Mouse (Mus musculus) CH12.LX (cell line): ENCODE measurements at regions not wholly inside any gene's neighbourhood (a gene's known extent, or its start where the extent isn't known, plus 50 kb on each side); places are given as distances from the start of the nearest gene placed in this dataset.

Source experiments
- DNase-seq: peaks from one replicate; pipeline ENCODE4 v3.0.0-alpha.2; 2013; ENCODE audit errors: extremely low read depth
- H3K27ac ChIP-seq: 2 replicates; pipeline ENCODE4 v1.5.1; 2012; ENCODE audit warnings: low read depth, mild to moderate bottlenecking, control low read depth, moderate library complexity; ENCODE audit not compliant: insufficient read depth
- H3K27me3 ChIP-seq: replicated peaks from 2 replicates; pipeline ENCODE3; 2012; ENCODE audit warnings: inconsistent platforms
- H3K36me3 ChIP-seq, 2 experiments: replicated peaks in 1 of 2; 2 replicates each; pipeline versions ENCODE3 to v1.6.1; 2012; ENCODE audit warnings: inconsistent platforms in 1 of 2, low read length in 1 of 2, mild to moderate bottlenecking in 1 of 2, mixed read lengths in 1 of 2, moderate library complexity in 1 of 2; ENCODE audit not compliant: control insufficient read depth in 1 of 2, insufficient read depth in 1 of 2
- H3K4me1 ChIP-seq, 2 experiments: 2 replicates each; pipeline ENCODE4 v1.6.1; 2012; ENCODE audit warnings: inconsistent platforms in 1 of 2, moderate library complexity in 1 of 2; ENCODE audit not compliant: insufficient read depth in 2 of 2, control insufficient read depth in 1 of 2
- H3K4me2 ChIP-seq: 2 replicates; pipeline ENCODE4 v1.6.1; 2012; ENCODE audit warnings: low read depth, mild to moderate bottlenecking, control low read depth; ENCODE audit not compliant: poor library complexity, insufficient read depth, severe bottlenecking
- H3K4me3 ChIP-seq, 3 experiments: fragments of 150-350 bp in 1 of 3; sonication (generic) in 1 of 3; replicated peaks in 1 of 3; 2 replicates each; pipeline versions ENCODE3 to v1.5.1; 2011 to 2012; ENCODE audit warnings: low read depth in 2 of 3, low read length in 2 of 3, mild to moderate bottlenecking in 2 of 3, moderate library complexity in 2 of 3, control low read depth in 1 of 3, improper control_type of control experiment in 1 of 3, inconsistent platforms in 1 of 3, mixed read lengths in 1 of 3; ENCODE audit not compliant: poor library complexity in 1 of 3
- H3K79me2 ChIP-seq: replicated peaks from 2 replicates; pipeline ENCODE4 v1.6.1; 2012; ENCODE audit warnings: mild to moderate bottlenecking, moderate library complexity; ENCODE audit not compliant: control insufficient read depth, poor library complexity, insufficient read depth, severe bottlenecking; ENCODE audit errors: extremely low read depth
- H3K9ac ChIP-seq: 2 replicates; pipeline ENCODE4 v1.6.1; 2012; ENCODE audit warnings: low read depth, mild to moderate bottlenecking, control low read depth, moderate library complexity; ENCODE audit not compliant: insufficient read depth
- H3K9me3 ChIP-seq: replicated peaks from 2 replicates; pipeline ENCODE3; 2012; ENCODE audit warnings: low read length, inconsistent platforms, mixed read lengths
- CHD1 ChIP-seq: IDR thresholded peaks from 2 replicates; pipeline ENCODE4 v1.6.1; 2012; ENCODE audit warnings: low read depth, low read length, improper control_type of control experiment, inconsistent platforms
- CHD2 ChIP-seq: IDR thresholded peaks from 2 replicates; pipeline ENCODE4 v1.6.1; 2011; ENCODE audit warnings: low read length, improper control_type of control experiment
- ELF1 ChIP-seq: IDR thresholded peaks from 2 replicates; pipeline ENCODE4 v1.6.1; 2014; ENCODE audit warnings: low read depth, mild to moderate bottlenecking, inconsistent platforms, low read length, improper control_type of control experiment
- EP300 ChIP-seq: IDR thresholded peaks from 2 replicates; pipeline ENCODE4 v1.6.1; 2011; ENCODE audit warnings: low read length, improper control_type of control experiment
- GABPA ChIP-seq: IDR thresholded peaks from 2 replicates; pipeline ENCODE4 v1.6.1; 2012; ENCODE audit warnings: low read depth, low read length, improper control_type of control experiment, inconsistent platforms; ENCODE audit not compliant: insufficient replicate concordance
- IRF4 ChIP-seq: IDR thresholded peaks from 2 replicates; pipeline ENCODE4 v1.6.1; 2014; ENCODE audit warnings: low read depth, mild to moderate bottlenecking, inconsistent platforms, low read length, improper control_type of control experiment
- JUN ChIP-seq: IDR thresholded peaks from 2 replicates; pipeline ENCODE4 v1.6.1; 2011; ENCODE audit warnings: low read depth, mild to moderate bottlenecking, low read length, improper control_type of control experiment, moderate library complexity; ENCODE audit not compliant: insufficient read depth
- KAT2A ChIP-seq: IDR thresholded peaks from 2 replicates; pipeline ENCODE4 v1.6.1; 2012; ENCODE audit warnings: low read length, improper control_type of control experiment, inconsistent platforms; ENCODE audit not compliant: insufficient replicate concordance
- MAFK ChIP-seq: IDR thresholded peaks from 2 replicates; pipeline ENCODE4 v1.6.1; 2011; ENCODE audit warnings: low read length, improper control_type of control experiment; ENCODE audit not compliant: insufficient replicate concordance
- MAX ChIP-seq: IDR thresholded peaks from 2 replicates; pipeline ENCODE4 v1.6.1; 2011; ENCODE audit warnings: low read length, improper control_type of control experiment
- MAZ ChIP-seq: IDR thresholded peaks from 2 replicates; pipeline ENCODE4 v1.6.1; 2012; ENCODE audit warnings: low read depth, mild to moderate bottlenecking, inconsistent platforms, low read length, improper control_type of control experiment, moderate library complexity
- MEF2A ChIP-seq: IDR thresholded peaks from 2 replicates; pipeline ENCODE4 v1.6.1; 2014; ENCODE audit warnings: low read depth, mild to moderate bottlenecking, inconsistent platforms, low read length, improper control_type of control experiment, borderline replicate concordance
- MXI1 ChIP-seq: IDR thresholded peaks from 2 replicates; pipeline ENCODE4 v1.6.1; 2011; ENCODE audit warnings: mild to moderate bottlenecking, low read depth, low read length, improper control_type of control experiment
- MYC ChIP-seq: IDR thresholded peaks from 2 replicates; pipeline ENCODE4 v1.6.1; 2011; ENCODE audit warnings: low read depth, mild to moderate bottlenecking, improper control_type of control experiment, low read length
- NELFE ChIP-seq: IDR thresholded peaks from 2 replicates; pipeline ENCODE4 v1.6.1; 2011; ENCODE audit warnings: low read depth, low read length, improper control_type of control experiment
- POLR2A ChIP-seq: IDR thresholded peaks from 2 replicates; pipeline ENCODE4 v1.6.1; 2011; ENCODE audit warnings: low read depth, mild to moderate bottlenecking, improper control_type of control experiment, low read length
- POLR2AphosphoS2 ChIP-seq: IDR thresholded peaks from 2 replicates; pipeline ENCODE4 v1.6.1; 2011; ENCODE audit warnings: low read depth, low read length, improper control_type of control experiment
- SIN3A ChIP-seq: IDR thresholded peaks from 2 replicates; pipeline ENCODE4 v1.6.1; 2012; ENCODE audit warnings: low read length, improper control_type of control experiment, inconsistent platforms
- SMC3 ChIP-seq: IDR thresholded peaks from 2 replicates; pipeline ENCODE4 v1.6.1; 2011; ENCODE audit warnings: low read depth, low read length, improper control_type of control experiment
- TBP ChIP-seq: conservative IDR thresholded peaks from 2 replicates; pipeline ENCODE4 v1.6.1; 2011; ENCODE audit warnings: low read depth, low read length, improper control_type of control experiment
- UBTF ChIP-seq: IDR thresholded peaks from 2 replicates; pipeline ENCODE4 v1.6.1; 2012; ENCODE audit warnings: low read depth, mild to moderate bottlenecking, inconsistent platforms, low read length, improper control_type of control experiment, moderate library complexity
- USF1 ChIP-seq: IDR thresholded peaks from 2 replicates; pipeline ENCODE4 v1.6.1; 2014; ENCODE audit warnings: low read depth, mild to moderate bottlenecking, inconsistent platforms, low read length, improper control_type of control experiment
- USF2 ChIP-seq: conservative IDR thresholded peaks from 2 replicates; pipeline ENCODE4 v1.6.1; 2011; ENCODE audit warnings: low read depth, low read length, improper control_type of control experiment
- ZC3H11A ChIP-seq: IDR thresholded peaks from 2 replicates; pipeline ENCODE4 v1.6.1; 2012; ENCODE audit warnings: low read depth, mild to moderate bottlenecking, inconsistent platforms, low read length, improper control_type of control experiment
- ZKSCAN1 ChIP-seq: IDR thresholded peaks from 2 replicates; pipeline ENCODE4 v1.6.1; 2012; ENCODE audit warnings: low read depth, inconsistent platforms, low read length, improper control_type of control experiment, borderline replicate concordance
- ZMIZ1 ChIP-seq: IDR thresholded peaks from 2 replicates; pipeline ENCODE4 v1.6.1; 2012; ENCODE audit warnings: low read depth, mild to moderate bottlenecking, inconsistent platforms, low read length, improper control_type of control experiment
- dilution Hi-C: fragments of 300-500 bp; cut with MboI; formaldehyde crosslinking; loops from 2 replicates; pipeline ENCODE4 v1.14.3; 2020; ENCODE audit warnings: low sequenced_read_pairs; ENCODE audit not compliant: extremely low pct_unique_long_range_greater_than_20kb, extremely low pct_ligation_motif_present
- in situ Hi-C: fragments of 300-500 bp; cut with MboI; formaldehyde crosslinking; loops from 3 replicates; pipeline ENCODE4 v1.14.3; 2019; ENCODE audit warnings: low sequenced_read_pairs, low pct_ligation_motif_present, low pct_unique_long_range_greater_than_20kb, mixed read lengths

- dilution Hi-C loops, result no loop called here
- Histone ChIP-seq H3K9ac (no peak overlapping the region), H3K27me3 (no peaks in the 10 kb centered on the region), H3K9me3 (no peaks in the 10 kb centered on the region), H3K36me3 (no peaks in the 10 kb centered on the region), H3K4me3 (no peak overlapping the region)
- in situ Hi-C loops, result loop anchor here (25.0 kb wide), 1 partner anchor 535 kb away; no protein-coding TSS in a partner anchor
- DNase-seq, result no peak
- TF ChIP-seq MAFK (no peak), MEF2A (no peak), CHD1 (no peak), CHD2 (no peak), EP300 (no peak), JUN (no peak), GABPA (no peak), POLR2A (no peak), POLR2AphosphoS2 (no peak), USF1 (no peak), NELFE (no peak), IRF4 (no peak), SIN3A (no peak), USF2 (no peak), ZMIZ1 (no peak), TBP (no peak), SMC3 (no peak)
- TF ChIP-seq, all 38 proteins: peak for 0
- no peak overlapping the region for H3K4me2 ChIP-seq
- no peak overlapping the region for H3K27ac ChIP-seq
- H3K79me2 ChIP-seq, result no peaks in the 10 kb centered on the region
- peaks cover 2 to 14% of the 10 kb centered on the region in 2 experiments; a peak in 2 of 4 replicates for H3K4me1 ChIP-seq
Measured at GRCm38 (mm10) chr10:96747015-96747663, 130.3 kb downstream of the Btg1 start.

- H3K4me3 ChIP-seq, result no peak overlapping the region
- in situ Hi-C loops, result no loop called here
- H3K4me1 ChIP-seq, result peaks cover 2 to 14% of the 10 kb centered on the region in 2 experiments; a peak in 2 of 4 replicates
- H3K4me2 ChIP-seq, result no peak overlapping the region; the same call in 1 of the 2 replicates
- H3K79me2 ChIP-seq, result no peaks in the 10 kb centered on the region
- no peaks in the 10 kb centered on the region for H3K27me3 ChIP-seq
- H3K9ac ChIP-seq, result no peak overlapping the region
- dilution Hi-C loops, result no loop called here
- H3K9me3 ChIP-seq, result no peaks in the 10 kb centered on the region
- no peak for DNase-seq
- TF ChIP-seq GABPA (no peak), MAZ (no peak), ZKSCAN1 (no peak), USF2 (no peak), MAFK (no peak), UBTF (no peak), EP300 (no peak), IRF4 (no peak), MXI1 (no peak), ELF1 (no peak), KAT2A (no peak), MAX (no peak), ZC3H11A (no peak), MYC (no peak)
- no peak overlapping the region for H3K27ac ChIP-seq
- no peaks in the 10 kb centered on the region for H3K36me3 ChIP-seq
Measured at GRCm38 (mm10) chr10:96750861-96751260, 134.1 kb downstream of the Btg1 start.
